Mouse (Mus musculus) lung, postnatal 36 days (tissue): Measurements from ENCODE around the gene Fgfr2.

Experiments
- DNase-seq: peaks from one replicate; pipeline ENCODE4 v3.0.0; 2022; ENCODE audit warnings: mixed read lengths

The Fgfr2 gene

GRCm38 (mm10) chr7:130938005-130938404 lies 2185.1 kb downstream of the Fgfr2 start:
- DNase-seq, result no peak

GRCm38 (mm10) chr7:130937266-130937841 lies 2185.8 kb downstream of the Fgfr2 start:
- no peak for DNase-seq

- peak; percentile 49 for DNase-seq
These were observed 2186.6 kb downstream of the Fgfr2 start for GRCm38 (mm10) chr7:130936472-130936951.

GRCm38 (mm10) chr7:130935793-130936471 lies 2187.2 kb downstream of the Fgfr2 start, which contains the start of gene Htra1:
TSS of gene Htra1 (plus strand) at chr7:130936111.
- peak; percentile 77 for DNase-seq

- DNase-seq, result peak; percentile 46
These were observed 2187.7 kb downstream of the Fgfr2 start for GRCm38 (mm10) chr7:130935421-130935792.

GRCm38 (mm10) chr7:130934654-130935053 lies 2188.5 kb downstream of the Fgfr2 start:
- no peak for DNase-seq

- no peak for DNase-seq
These were observed 2190.2 kb downstream of the Fgfr2 start for GRCm38 (mm10) chr7:130932921-130933320.

GRCm38 (mm10) chr7:130930401-130930800 lies 2192.7 kb downstream of the Fgfr2 start:
- no peak for DNase-seq

GRCm38 (mm10) chr7:130922981-130923731 lies 2200.0 kb downstream of the Fgfr2 start:
- no peak for DNase-seq

- DNase-seq, result no peak
These were observed 2204.9 kb downstream of the Fgfr2 start for GRCm38 (mm10) chr7:130918260-130918659.

GRCm38 (mm10) chr7:130914693-130915363 lies 2208.3 kb downstream of the Fgfr2 start:
- DNase-seq, result peak; percentile 86

GRCm38 (mm10) chr7:130910841-130911240 lies 2212.3 kb downstream of the Fgfr2 start:
- no peak for DNase-seq

GRCm38 (mm10) chr7:130904571-130905365 lies 2218.4 kb downstream of the Fgfr2 start:
- no peak for DNase-seq

- peak; percentile 35 for DNase-seq
These were observed 2219.6 kb downstream of the Fgfr2 start for GRCm38 (mm10) chr7:130903505-130904074.

- DNase-seq, result no peak
These were observed 2220.2 kb downstream of the Fgfr2 start for GRCm38 (mm10) chr7:130902929-130903328.

GRCm38 (mm10) chr7:130900233-130900848 lies 2222.8 kb downstream of the Fgfr2 start:
- DNase-seq, result no peak

GRCm38 (mm10) chr7:130898373-130898772 lies 2224.8 kb downstream of the Fgfr2 start:
- peak; percentile 37 for DNase-seq

GRCm38 (mm10) chr7:130897201-130897600 lies 2225.9 kb downstream of the Fgfr2 start:
- no peak for DNase-seq

GRCm38 (mm10) chr7:130896064-130896463 lies 2227.1 kb downstream of the Fgfr2 start:
- DNase-seq, result no peak

- no peak for DNase-seq
These were observed 2227.6 kb downstream of the Fgfr2 start for GRCm38 (mm10) chr7:130895618-130895945.

- no peak for DNase-seq
These were observed 2228.1 kb downstream of the Fgfr2 start for GRCm38 (mm10) chr7:130894931-130895617.
